In genomic region chr14:60427896-60428295, GRCm38 (mm10) we compare ENCODE assay signal across 19 mouse cellular contexts. TPM values are rescaled to one million over a fixed set of nuclear protein-coding genes. Genes with fewer than 3 reads are reported as not detected.
DNase-seq lines count a peak whose midpoint lies in the region; ATAC-seq and TF ChIP-seq lines count a peak whose summit lies in the region.
"Had no signal": no experiment of that assay in that cellular context is flagged by ENCODE, and none has a peak within 500 bp of the region (broad histone marks: within the 10 kb centered on the region; RNA-seq: fewer than 3 reads in every experiment).

No protein-coding gene starts in this region.

- no peak overlapping the region for H3K4me2 ChIP-seq in forebrain, embryonic 14.5 days (ENCODE audit: low read length)
- H3K4me2 ChIP-seq in forebrain, embryonic 16.5 days (ENCODE audit: low read length), result no peak overlapping the region
- no peak overlapping the region for H3K4me2 ChIP-seq in hindbrain, embryonic 12.5 days (replicated peaks)
- H3K4me2 ChIP-seq in hindbrain, postnatal 0 days (ENCODE audit: low read depth, low read length), result no peak overlapping the region
- H3K4me2 ChIP-seq: embryonic facial prominence, embryonic 12.5 days had no signal

- H3K27me3 ChIP-seq in forebrain, embryonic 14.5 days (replicated peaks; ENCODE audit: control insufficient read depth, insufficient read depth, low read length), result no peaks in the 10 kb centered on the region
- H3K27me3 ChIP-seq in forebrain, embryonic 16.5 days (replicated peaks; ENCODE audit: control insufficient read depth, insufficient read depth, low read length), result no peaks in the 10 kb centered on the region
- 0 out of 2 replicates have a peak, but pooled peaks cover 3% of the 10 kb centered on the region for H3K27me3 ChIP-seq in hindbrain, embryonic 10.5 days (ENCODE audit: insufficient read depth, poor library complexity, severe bottlenecking)
- H3K27me3 ChIP-seq in hindbrain, embryonic 12.5 days, result no peaks in the 10 kb centered on the region
- H3K27me3 ChIP-seq in hindbrain, postnatal 0 days (ENCODE audit: insufficient read depth, low read length), result no peaks in the 10 kb centered on the region
- H3K27me3 ChIP-seq: embryonic facial prominence, embryonic 12.5 days had no signal

- no peak overlapping the region for H3K9ac ChIP-seq in forebrain, embryonic 14.5 days (ENCODE audit: low read length)
- no peak overlapping the region for H3K9ac ChIP-seq in forebrain, embryonic 16.5 days (replicated peaks; ENCODE audit: low read depth, low read length)
- H3K9ac ChIP-seq in hindbrain, embryonic 12.5 days, result no peak overlapping the region
- H3K9ac ChIP-seq in hindbrain, postnatal 0 days (replicated peaks; ENCODE audit: low read length), result no peak overlapping the region
- H3K9ac ChIP-seq: embryonic facial prominence, embryonic 12.5 days had no signal

- peaks cover 5% of the 10 kb centered on the region for H3K4me1 ChIP-seq in forebrain, embryonic 14.5 days (ENCODE audit: control insufficient read depth, insufficient read depth, low read length)
- H3K4me1 ChIP-seq in forebrain, embryonic 16.5 days (replicated peaks; ENCODE audit: control insufficient read depth, insufficient read depth, low read length), result peaks cover 5% of the 10 kb centered on the region
- H3K4me1 ChIP-seq in hindbrain, embryonic 10.5 days (replicated peaks), result peaks cover 27% of the 10 kb centered on the region
- peaks cover 27% of the 10 kb centered on the region for H3K4me1 ChIP-seq in hindbrain, embryonic 12.5 days
- peaks cover 17% of the 10 kb centered on the region for H3K4me1 ChIP-seq in hindbrain, postnatal 0 days (ENCODE audit: insufficient read depth, low read length)

- ATAC-seq in forebrain, embryonic 14.5 days, result no peak
- ATAC-seq in forebrain, embryonic 16.5 days, result no peak
- no peak for ATAC-seq in hindbrain, embryonic 12.5 days (ENCODE audit: low FRiP score)
- 0 out of 2 replicates have a peak, but pooled peaks have one; percentile 21 for ATAC-seq in hindbrain, postnatal 0 days

- no peak overlapping the region for H3K4me3 ChIP-seq in forebrain, embryonic 14.5 days (ENCODE audit: low read depth, low read length)
- no peak overlapping the region for H3K4me3 ChIP-seq in forebrain, embryonic 16.5 days (replicated peaks; ENCODE audit: low read length)
- no peak overlapping the region for H3K4me3 ChIP-seq in hindbrain, embryonic 10.5 days
- H3K4me3 ChIP-seq in hindbrain, embryonic 12.5 days, result no peak overlapping the region
- no peak overlapping the region for H3K4me3 ChIP-seq in hindbrain, postnatal 0 days (ENCODE audit: low read length)
- H3K4me3 ChIP-seq: embryonic facial prominence, embryonic 12.5 days had no signal

- DNase-seq in forebrain, embryonic 14.5 days (ENCODE audit: low spot score), result peak; percentile 27
- no peak for DNase-seq in hindbrain, embryonic 10.5 days (ENCODE audit: low spot score)
- DNase-seq in Muller cell, postnatal 12 days (ENCODE audit: inconsistent ontology term), result peak; percentile 60
- DNase-seq in hindbrain, postnatal 0 days (ENCODE audit: low spot score), result peak; percentile 15
- no peak for DNase-seq in frontal cortex, adult 2 months (ENCODE audit: extremely low spot score in 1 of 2, low spot score in 1 of 2)
- DNase-seq in embryo, embryonic 11 days, result no peak
- DNase-seq: cerebellum, postnatal 36 days; kidney, adult 11 months; kidney, postnatal 25 days; layer of hippocampus, adult 9-11 months; liver; lung, adult 18-20 months; right cerebral cortex, postnatal 14 days; thymus, postnatal 25 days had no signal

- WGBS in forebrain, embryonic 14.5 days, result 69% methylated on average over 3 of the region's 3 CpGs
- 70% methylated on average over 3 of the region's 3 CpGs for WGBS in forebrain, embryonic 16.5 days
- 77% methylated on average over 3 of the region's 3 CpGs for WGBS in hindbrain, embryonic 10.5 days
- 61% methylated on average over 3 of the region's 3 CpGs for WGBS in hindbrain, embryonic 12.5 days
- WGBS in hindbrain, postnatal 0 days, result 34% methylated on average over 3 of the region's 3 CpGs

- H3K9me3 ChIP-seq in forebrain, embryonic 14.5 days (replicated peaks; ENCODE audit: control insufficient read depth, low read length), result no peaks in the 10 kb centered on the region
- no peaks in the 10 kb centered on the region; the same call in 1 of the 2 replicates for H3K9me3 ChIP-seq in forebrain, embryonic 16.5 days (ENCODE audit: control insufficient read depth, low read length)
- H3K9me3 ChIP-seq in hindbrain, embryonic 10.5 days, result no peaks in the 10 kb centered on the region
- H3K9me3 ChIP-seq in hindbrain, embryonic 12.5 days (replicated peaks), result no peaks in the 10 kb centered on the region
- no peaks in the 10 kb centered on the region for H3K9me3 ChIP-seq in hindbrain, postnatal 0 days (ENCODE audit: low read length)
- H3K9me3 ChIP-seq: embryonic facial prominence, embryonic 12.5 days had no signal

- no peak overlapping the region for H3K27ac ChIP-seq in forebrain, embryonic 14.5 days (ENCODE audit: low read depth, low read length)
- no peak overlapping the region for H3K27ac ChIP-seq in forebrain, embryonic 16.5 days (ENCODE audit: low read length)
- peak overlapping the region; percentile 69; the same call in 1 of the 2 replicates for H3K27ac ChIP-seq in hindbrain, embryonic 10.5 days
- H3K27ac ChIP-seq in hindbrain, embryonic 12.5 days, result no peak overlapping the region
- H3K27ac ChIP-seq in hindbrain, postnatal 0 days, result no peak overlapping the region
- H3K27ac ChIP-seq: embryonic facial prominence, embryonic 12.5 days; macrophage had no signal

- H3K36me3 ChIP-seq in forebrain, embryonic 14.5 days (ENCODE audit: control insufficient read depth, insufficient read depth, low read length), result no peaks in the 10 kb centered on the region
- no peaks in the 10 kb centered on the region for H3K36me3 ChIP-seq in forebrain, embryonic 16.5 days (ENCODE audit: control insufficient read depth, insufficient read depth)
- H3K36me3 ChIP-seq in hindbrain, embryonic 10.5 days, result no peaks in the 10 kb centered on the region
- H3K36me3 ChIP-seq in hindbrain, embryonic 12.5 days, result no peaks in the 10 kb centered on the region
- H3K36me3 ChIP-seq in hindbrain, postnatal 0 days (ENCODE audit: insufficient read depth, low read length), result no peaks in the 10 kb centered on the region
- H3K36me3 ChIP-seq: embryonic facial prominence, embryonic 12.5 days had no signal

- TF ChIP-seq CTCF in hindbrain, postnatal 0 days (IDR thresholded peaks at IDR 0.05; ENCODE audit: low read depth), result no peak

RNA-seq across cellular contexts. Expression of gene Amer2, which starts 54.8 kb away (rescaled TPM):
- polyA plus RNA-seq in forebrain, embryonic 14.5 days (2014; fragmentation: Nextera tagmentation; extraction: Ambion mirVana), result 9.4 and 16.0 TPM in 2 replicates
- polyA plus RNA-seq in forebrain, embryonic 16.5 days (2015; fragmentation: Nextera tagmentation; extraction: Ambion mirVana), result 34.6 and 35.2 TPM in 2 replicates
- 8.2 and 13.5 TPM in 2 replicates for polyA plus RNA-seq in hindbrain, embryonic 10.5 days (2016; fragmentation: Nextera tagmentation; extraction: Ambion mirVana)
- polyA plus RNA-seq in hindbrain, embryonic 12.5 days (2016; fragmentation: Nextera tagmentation; extraction: Ambion mirVana), result 28.2 and 30.4 TPM in 2 replicates
- total RNA-seq in hindbrain, postnatal 0 days (2014; rRNA removed), result 27.4 and 27.6 TPM in 2 replicates
- polyA plus RNA-seq in hindbrain, postnatal 0 days (2015; fragmentation: Nextera tagmentation; extraction: Ambion mirVana), result 20.5 and 21.6 TPM in 2 replicates
- 22.4 and 23.0 TPM in 2 replicates for polyA plus RNA-seq in frontal cortex, adult 2 months (2012; rRNA removed)
- total RNA-seq: monocyte, adult 5-6 weeks had no signal
- polyA plus RNA-seq: macrophage had no signal

Comparison
In these comparisons a context has a peak if more than half of its experiments do, and no peak if none do; other contexts are left out.
1. DNase-seq: peak in forebrain, embryonic 14.5 days (single experiment), Muller cell, postnatal 12 days (single experiment) and hindbrain, postnatal 0 days (single experiment); none in hindbrain, embryonic 10.5 days (single experiment), frontal cortex, adult 2 months (0 of 2) and embryo, embryonic 11 days (single experiment).